Mouse (Mus musculus): ENCODE measurements around the gene Fam78b. TPM values are rescaled to one million over a fixed set of nuclear protein-coding genes. Genes with fewer than 3 reads are reported as not detected.

The Fam78b gene
- polyA plus RNA-seq, 2 experiments = 0.07 TPM; not detected in 1

DNA sequence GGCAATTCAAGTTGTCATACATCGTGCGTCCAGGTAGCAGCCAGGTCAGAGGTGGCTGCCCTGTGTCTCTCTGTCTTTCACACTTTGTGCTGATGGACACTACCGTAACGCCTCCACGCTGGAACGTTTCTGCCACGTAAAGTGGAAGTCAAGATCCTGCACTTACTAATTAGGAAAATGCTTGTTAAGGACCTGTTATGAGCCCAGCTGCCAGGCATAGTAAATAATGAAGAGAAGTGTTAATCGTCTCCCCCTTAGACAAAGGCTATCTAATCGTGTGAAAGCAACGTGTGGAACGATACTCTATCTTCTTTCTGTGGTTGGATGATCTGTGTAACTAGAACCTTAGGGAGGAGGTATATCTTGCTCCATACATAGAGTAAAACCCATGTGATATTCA, 22.6 kb downstream of the Fam78b start:
- ATAC-seq (ENCODE audit: insufficient read depth) = no peak
- no peak overlapping the region for H3K4me2 ChIP-seq (ENCODE audit: low read depth)
- no peak for DNase-seq (ENCODE audit: low read depth in 3 of 3, low spot score in 3 of 3)
- TF ChIP-seq CTCF (IDR thresholded peaks at IDR 0.05; ENCODE audit: low read depth) = no peak
- no peak for TF ChIP-seq EP300 (IDR thresholded peaks at IDR 0.05; ENCODE audit: low read depth)
- no peak overlapping the region for H3K27ac ChIP-seq
- no peaks in the 10 kb centered on the region for H3K27me3 ChIP-seq (ENCODE audit: control insufficient read depth, insufficient read depth, low read length)
- H3K36me3 ChIP-seq (replicated peaks; ENCODE audit: control insufficient read depth, insufficient read depth, low read depth) = no peaks in the 10 kb centered on the region
- H3K4me3 ChIP-seq (ENCODE audit: insufficient read depth in 1 of 2, low read depth in 2 of 2, low read length in 2 of 2) = no peak overlapping the region
- no peak overlapping the region for H3K9ac ChIP-seq (replicated peaks)
- no peaks in the 10 kb centered on the region for H3K4me1 ChIP-seq (replicated peaks; ENCODE audit: control insufficient read depth in 2 of 2, insufficient read depth in 2 of 2, low read length in 1 of 2)
- WGBS (ENCODE audit: insufficient replicate concordance) = 71% methylated on average over 11 of the region's 11 CpGs
- no peaks in the 10 kb centered on the region for H3K9me3 ChIP-seq (ENCODE audit: control insufficient read depth, low read length)

DNA sequence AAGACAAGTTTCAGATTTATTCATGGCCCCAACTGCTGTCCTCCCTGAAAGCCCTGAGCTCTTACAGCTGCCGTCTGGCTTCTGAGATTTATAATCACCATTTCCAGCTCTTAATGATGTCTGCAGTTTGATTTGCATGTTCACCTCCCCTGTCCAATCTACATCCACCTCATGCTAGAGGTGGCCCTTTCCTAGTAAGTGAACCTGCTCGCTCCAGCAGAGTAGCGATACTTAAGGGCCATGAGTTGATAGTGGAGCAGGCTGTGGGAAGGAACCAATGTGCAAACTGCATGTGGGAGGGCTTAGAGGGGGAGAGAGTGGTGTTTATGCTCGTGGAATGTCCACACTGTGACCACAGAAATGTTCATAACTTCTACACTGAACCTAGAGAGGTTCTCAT, 23.7 kb downstream of the Fam78b start:
- no peaks in the 10 kb centered on the region for H3K36me3 ChIP-seq (replicated peaks; ENCODE audit: control insufficient read depth, insufficient read depth, low read depth)
- no peak overlapping the region for H3K9ac ChIP-seq (replicated peaks)
- H3K27me3 ChIP-seq (ENCODE audit: control insufficient read depth, insufficient read depth, low read length) = no peaks in the 10 kb centered on the region
- H3K9me3 ChIP-seq (ENCODE audit: control insufficient read depth, low read length) = no peaks in the 10 kb centered on the region
- 49% methylated on average over 4 of the region's 4 CpGs for WGBS (ENCODE audit: insufficient replicate concordance)
- no peaks in the 10 kb centered on the region for H3K4me1 ChIP-seq (replicated peaks; ENCODE audit: control insufficient read depth in 2 of 2, insufficient read depth in 2 of 2, low read length in 1 of 2)
- DNase-seq (ENCODE audit: low read depth in 3 of 3, low spot score in 3 of 3) (no peak), ATAC-seq (ENCODE audit: insufficient read depth) (no peak)
- no peak overlapping the region for H3K4me3 ChIP-seq (ENCODE audit: insufficient read depth in 1 of 2, low read depth in 2 of 2, low read length in 2 of 2)
- TF ChIP-seq CTCF (IDR thresholded peaks at IDR 0.05; ENCODE audit: low read depth) (no peak), EP300 (IDR thresholded peaks at IDR 0.05; ENCODE audit: low read depth) (no peak)
- no peak overlapping the region for H3K4me2 ChIP-seq (ENCODE audit: low read depth)
- H3K27ac ChIP-seq = no peak overlapping the region

GRCm38 (mm10) chr1:167032046-167032648, 30.9 kb downstream of the Fam78b start:
- no peaks in the 10 kb centered on the region for H3K27me3 ChIP-seq (ENCODE audit: control insufficient read depth, insufficient read depth, low read length)
- WGBS (ENCODE audit: insufficient replicate concordance) = 67% methylated on average over 13 of the region's 13 CpGs
- no peaks in the 10 kb centered on the region for H3K4me1 ChIP-seq (replicated peaks; ENCODE audit: control insufficient read depth in 2 of 2, insufficient read depth in 2 of 2, low read length in 1 of 2)
- H3K4me3 ChIP-seq (ENCODE audit: insufficient read depth in 1 of 2, low read depth in 2 of 2, low read length in 2 of 2) = no peak overlapping the region
- DNase-seq (ENCODE audit: low read depth in 3 of 3, low spot score in 3 of 3) (no peak), ATAC-seq (ENCODE audit: insufficient read depth) (no peak)
- H3K4me2 ChIP-seq (ENCODE audit: low read depth) = no peak overlapping the region
- H3K27ac ChIP-seq = no peak overlapping the region
- H3K36me3 ChIP-seq (replicated peaks; ENCODE audit: control insufficient read depth, insufficient read depth, low read depth) = no peaks in the 10 kb centered on the region
- H3K9ac ChIP-seq (replicated peaks) = no peak overlapping the region
- TF ChIP-seq CTCF (IDR thresholded peaks at IDR 0.05; ENCODE audit: low read depth) (no peak), EP300 (IDR thresholded peaks at IDR 0.05; ENCODE audit: low read depth) (no peak)
- H3K9me3 ChIP-seq (ENCODE audit: control insufficient read depth, low read length) = no peaks in the 10 kb centered on the region

DNA sequence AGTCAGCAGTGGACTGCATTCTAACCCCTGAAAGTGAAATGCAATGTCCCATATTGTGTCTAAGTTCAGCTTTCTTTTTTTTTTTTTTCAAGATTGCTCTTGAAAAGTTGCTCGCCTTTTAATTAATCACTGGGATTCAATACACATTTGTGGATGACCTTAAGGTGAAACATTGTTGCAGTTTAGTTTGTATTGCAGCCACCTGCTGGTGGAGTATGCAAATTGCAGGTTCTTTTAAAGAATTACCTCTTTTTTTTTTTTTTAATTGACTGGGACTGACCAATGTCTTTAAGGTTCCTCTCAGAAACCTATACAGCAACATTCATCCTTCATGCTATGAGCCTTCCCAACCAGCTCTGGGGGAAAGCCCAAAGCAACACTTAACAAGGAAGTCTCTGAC, 33.2 kb downstream of the Fam78b start:
- DNase-seq (ENCODE audit: low read depth in 3 of 3, low spot score in 3 of 3) (peak in 1 of 3 experiments; percentile 0), ATAC-seq (ENCODE audit: insufficient read depth) (no peak)
- 48% methylated on average over 1 of the region's 1 CpGs for WGBS (ENCODE audit: insufficient replicate concordance)
- Histone ChIP-seq H3K4me2 (ENCODE audit: low read depth) (no peak overlapping the region), H3K27ac (no peak overlapping the region), H3K4me3 (ENCODE audit: insufficient read depth in 1 of 2, low read depth in 2 of 2, low read length in 2 of 2) (no peak overlapping the region), H3K27me3 (ENCODE audit: control insufficient read depth, insufficient read depth, low read length) (no peaks in the 10 kb centered on the region), H3K9me3 (ENCODE audit: control insufficient read depth, low read length) (no peaks in the 10 kb centered on the region), H3K9ac (replicated peaks) (no peak overlapping the region), H3K36me3 (replicated peaks; ENCODE audit: control insufficient read depth, insufficient read depth, low read depth) (no peaks in the 10 kb centered on the region), H3K4me1 (replicated peaks; ENCODE audit: control insufficient read depth in 2 of 2, insufficient read depth in 2 of 2, low read length in 1 of 2) (no peaks in the 10 kb centered on the region)
- no peak; the same call in 1 of the 2 replicates for TF ChIP-seq CTCF (IDR thresholded peaks at IDR 0.05; ENCODE audit: low read depth)
- no peak for TF ChIP-seq EP300 (IDR thresholded peaks at IDR 0.05; ENCODE audit: low read depth)

DNA sequence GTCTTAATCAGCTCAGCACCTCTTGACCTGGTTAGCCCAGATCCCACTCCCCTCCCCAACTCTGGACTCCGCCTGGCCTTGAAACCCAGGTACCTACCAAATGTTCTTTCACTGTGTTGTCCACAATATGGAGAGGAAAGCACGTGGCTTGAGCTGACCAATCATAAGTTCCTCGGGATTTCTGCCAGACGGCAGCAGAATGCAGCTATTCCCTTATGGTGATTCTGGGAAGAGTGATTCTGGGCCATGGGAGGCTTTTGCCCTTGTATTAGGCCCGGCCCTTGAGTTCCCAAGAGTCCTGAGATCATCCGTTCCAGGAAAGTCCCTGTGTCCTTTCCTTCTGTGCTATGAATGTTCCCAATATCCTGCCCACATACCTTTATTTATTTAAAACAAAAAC, 41.3 kb downstream of the Fam78b start:
- 53% methylated on average over 6 of the region's 6 CpGs for WGBS (ENCODE audit: insufficient replicate concordance)
- H3K4me1 ChIP-seq (replicated peaks; ENCODE audit: control insufficient read depth in 2 of 2, insufficient read depth in 2 of 2, low read length in 1 of 2) = no peaks in the 10 kb centered on the region

More for the DNA sequence above, 41.3 kb downstream of the Fam78b start:
- no peak for DNase-seq (ENCODE audit: low read depth in 3 of 3, low spot score in 3 of 3)
- Histone ChIP-seq H3K27ac (no peak overlapping the region), H3K9ac (replicated peaks) (no peak overlapping the region), H3K9me3 (ENCODE audit: control insufficient read depth, low read length) (no peaks in the 10 kb centered on the region), H3K4me2 (ENCODE audit: low read depth) (no peak overlapping the region), H3K4me3 (ENCODE audit: insufficient read depth in 1 of 2, low read depth in 2 of 2, low read length in 2 of 2) (no peak overlapping the region), H3K27me3 (ENCODE audit: control insufficient read depth, insufficient read depth, low read length) (no peaks in the 10 kb centered on the region), H3K36me3 (replicated peaks; ENCODE audit: control insufficient read depth, insufficient read depth, low read depth) (no peaks in the 10 kb centered on the region)
- no peak for ATAC-seq (ENCODE audit: insufficient read depth)
- TF ChIP-seq EP300 (IDR thresholded peaks at IDR 0.05; ENCODE audit: low read depth) (no peak), CTCF (IDR thresholded peaks at IDR 0.05; ENCODE audit: low read depth) (no peak)
